Mouse (Mus musculus) testis, adult 2 months (tissue): ENCODE data around the gene Cdkn2c.

Experiments used
- CTCF ChIP-seq: fragments of 200-500 bp; IDR thresholded peaks from 2 replicates; pipeline ENCODE4 v1.5.1; 2012; ENCODE audit warnings: low read depth, mild to moderate bottlenecking, inconsistent platforms, low read length, moderate library complexity; ENCODE audit not compliant: control insufficient read depth, insufficient read depth, insufficient replicate concordance
- POLR2A ChIP-seq: fragments of 200-500 bp; IDR thresholded peaks from 2 replicates; pipeline ENCODE4 v1.6.1; 2012; ENCODE audit warnings: low read depth, mild to moderate bottlenecking, inconsistent platforms, low read length, moderate library complexity; ENCODE audit not compliant: control insufficient read depth

DNA sequence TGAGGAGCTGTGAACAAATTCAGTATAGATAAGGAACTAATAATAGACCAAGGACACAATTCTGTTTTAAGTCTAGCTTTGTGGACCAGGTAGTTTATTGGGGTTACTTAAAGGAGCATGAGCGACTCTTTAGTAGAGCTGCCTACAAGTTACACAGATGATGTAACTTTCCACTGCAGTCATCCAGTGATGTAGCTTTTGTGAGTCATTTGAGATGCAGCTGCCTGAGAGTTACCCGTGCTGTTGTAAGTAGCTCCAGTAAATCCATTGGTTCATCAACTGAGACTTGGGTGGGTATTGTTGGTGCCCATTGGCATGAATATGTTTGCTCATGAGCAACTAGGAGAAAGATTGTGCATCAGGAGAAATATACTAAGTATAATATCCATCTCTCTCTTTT lies 38.4 kb upstream of the Cdkn2c start:
- no peak for TF ChIP-seq POLR2A
- no peak for TF ChIP-seq CTCF
